Mouse (Mus musculus): ENCODE results near the gene Xlr5a.
"Not testable (repeated sequence)": the region's sequence is repeated elsewhere in the genome, so short reads cannot be mapped to it uniquely, and the experiment has no call there.

Xlr5a gene

GRCm38 (mm10) chrX:73143218-73143618 lies 149.6 kb downstream of the Xlr5a start:
- DNase-seq (ENCODE audit: low spot score): not testable (repeated sequence)

- DNase-seq (ENCODE audit: low spot score): not testable (repeated sequence)
These were observed 169.6 kb downstream of the Xlr5a start for GRCm38 (mm10) chrX:73122859-73123829.

GRCm38 (mm10) chrX:73116747-73117146 lies 176.0 kb downstream of the Xlr5a start, which contains the start of gene Gm14685:
TSS of gene Gm14685 (plus strand) at chrX:73117047.
- DNase-seq (ENCODE audit: low spot score): not testable (repeated sequence)

- DNase-seq (ENCODE audit: low spot score): not testable (repeated sequence)
These were observed 195.8 kb downstream of the Xlr5a start, which contains the start of gene Xlr3a for GRCm38 (mm10) chrX:73096941-73097508. TSS of gene Xlr3a (minus strand) at chrX:73097095.

DNA sequence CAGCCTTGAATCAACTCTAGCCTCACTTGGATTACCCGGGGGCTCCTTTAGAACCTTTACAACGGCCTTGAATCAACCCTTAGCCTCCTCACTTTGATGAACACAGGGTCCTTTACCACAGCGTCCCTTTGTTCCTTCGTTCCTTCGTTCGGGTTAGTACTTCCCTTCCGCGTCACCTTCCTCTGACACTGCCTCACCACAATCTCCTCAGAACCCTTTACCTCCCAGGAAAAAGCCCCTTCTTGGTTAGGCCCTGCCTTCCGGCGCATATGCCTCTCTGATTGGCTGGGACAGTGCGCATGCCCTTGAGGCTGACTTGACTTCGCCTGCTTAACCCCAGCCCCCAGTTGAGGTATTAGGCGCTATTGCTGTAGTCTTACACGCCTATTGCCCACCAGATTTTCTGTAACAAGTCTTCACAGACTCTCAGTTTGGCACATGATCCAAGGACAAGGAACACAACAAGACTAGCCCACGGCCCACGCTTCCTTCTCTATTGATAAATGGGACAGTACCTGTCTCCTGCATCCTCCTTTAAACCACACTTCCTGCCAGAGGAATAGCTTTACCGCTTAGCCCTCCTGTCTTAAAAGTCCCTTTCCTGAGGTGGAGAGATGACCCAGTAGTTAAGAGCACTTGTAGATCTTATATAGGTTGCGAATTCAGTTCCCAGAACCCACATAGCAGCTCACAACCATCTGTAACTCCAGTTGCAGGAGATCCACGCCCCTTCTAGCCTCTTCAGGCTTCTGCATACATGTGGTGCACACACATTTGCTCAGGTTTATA lies 210.3 kb downstream of the Xlr5a start, which contains the start of gene Xlr4a:
Xlr4a (minus strand) TSS at position 212 of the 789 bp plus-strand sequence.
- DNase-seq (ENCODE audit: low spot score): not testable (repeated sequence)

DNA sequence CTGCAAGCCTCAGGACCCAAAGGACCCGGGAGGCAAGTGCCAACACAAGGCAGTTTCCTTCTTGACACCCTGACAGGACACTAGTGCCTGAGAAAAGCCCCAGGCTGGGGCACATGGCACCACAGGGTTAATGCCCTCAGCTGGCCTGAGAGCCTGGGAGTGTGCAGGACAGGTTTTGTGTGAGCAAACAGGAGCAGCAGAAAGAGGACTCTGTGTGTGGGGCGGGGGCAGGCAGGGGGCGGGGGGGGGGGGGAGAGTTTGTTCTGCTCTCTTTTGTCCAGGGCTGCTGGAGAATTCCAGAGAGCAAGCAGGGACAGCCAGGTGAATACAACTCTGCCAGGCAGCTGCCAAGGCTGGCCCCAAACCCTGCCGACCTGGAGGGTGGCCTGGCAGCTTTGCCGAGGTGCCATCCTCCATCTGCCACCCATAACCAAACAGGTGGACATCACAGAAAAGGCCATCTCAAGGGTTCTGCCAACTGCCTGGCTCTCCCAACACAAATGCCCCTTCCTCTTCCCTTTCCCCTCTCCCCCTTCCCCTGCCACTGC lies 225.9 kb downstream of the Xlr5a start:
- not testable (repeated sequence) for DNase-seq (ENCODE audit: low spot score)

DNA sequence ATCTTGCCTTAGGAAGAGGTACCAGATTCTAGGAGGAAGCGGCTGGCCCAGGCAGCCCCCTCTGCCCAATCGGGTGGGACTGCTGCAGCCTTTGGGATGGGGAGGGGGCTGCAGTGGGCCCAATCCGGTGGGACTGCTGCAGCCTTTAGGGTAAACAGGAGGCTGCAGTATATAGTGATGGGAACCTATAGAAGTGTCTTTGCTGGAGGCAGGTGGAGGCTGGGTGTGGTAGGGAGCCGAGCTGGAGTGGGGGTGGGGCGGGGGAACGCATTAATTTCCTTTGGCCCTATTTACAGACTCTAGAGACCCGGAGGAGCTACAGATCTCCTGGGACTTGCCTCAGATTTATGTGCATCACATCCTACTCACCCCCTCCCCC lies 228.4 kb downstream of the Xlr5a start, which contains the start of gene Pnma3:
Pnma3 (plus strand) TSS at position 373 of the 379 bp plus-strand sequence.
- DNase-seq (ENCODE audit: low spot score): no peak

- DNase-seq (ENCODE audit: low spot score): no peak
These were observed 229.0 kb downstream of the Xlr5a start for GRCm38 (mm10) chrX:73063512-73064414.

- DNase-seq (ENCODE audit: low spot score): no peak
These were observed 230.5 kb downstream of the Xlr5a start for GRCm38 (mm10) chrX:73062323-73062722.

- no peak for DNase-seq (ENCODE audit: low spot score)
These were observed 231.2 kb downstream of the Xlr5a start for GRCm38 (mm10) chrX:73061528-73061927.

Measured in spleen, adult 12 weeks (tissue).